Mouse (Mus musculus) myocyte (in vitro differentiated cells): ENCODE data around the gene Guk1.

Experiments
- MAX ChIP-seq: IDR thresholded peaks from one replicate; pipeline ENCODE4 v1.6.1; 2011; ENCODE audit warnings: low read depth, mild to moderate bottlenecking, control low read depth
- TCF3 ChIP-seq: IDR thresholded peaks from one replicate; pipeline ENCODE4 v1.6.1; 2011; ENCODE audit warnings: low read depth, control low read depth; ENCODE audit not compliant: insufficient read length
- USF1 ChIP-seq: IDR thresholded peaks from one replicate; pipeline ENCODE4 v1.6.1; 2011; ENCODE audit warnings: low read depth, mild to moderate bottlenecking, control low read depth, moderate library complexity

- TF ChIP-seq USF1: no peak
- no peak for TF ChIP-seq MAX
- TF ChIP-seq TCF3: no peak
These were observed 49.0 kb downstream of the Guk1 start for GRCm38 (mm10) chr11:59142962-59143361.
